Mouse (Mus musculus) embryonic fibroblast, embryonic 13.5 days (primary cell): ENCODE measurements around the gene Gm12216.

Experiments
- CTCF ChIP-seq: IDR thresholded peaks from 2 replicates; pipeline ENCODE4 v1.5.1; 2011; ENCODE audit warnings: mild to moderate bottlenecking, control low read depth, low read length, moderate library complexity, borderline replicate concordance; ENCODE audit not compliant: insufficient read depth
- POLR2A ChIP-seq: IDR thresholded peaks from 2 replicates; pipeline ENCODE4 v1.6.1; 2011; ENCODE audit warnings: low read depth, mild to moderate bottlenecking, control low read depth, low read length, moderate library complexity

- TF ChIP-seq CTCF (no peak), POLR2A (no peak)
Measured at GRCm38 (mm10) chr11:53780262-53780661, 78.8 kb downstream of the Gm12216 start.
